Mouse (Mus musculus) small intestine, adult 2 months (tissue): Measurements from ENCODE around the gene Palm. TPM values are rescaled to one million over a fixed set of nuclear protein-coding genes. Genes with fewer than 3 reads are reported as not detected.

Experiments
- H3K27ac ChIP-seq: fragments of 200-500 bp; 2 replicates; pipeline ENCODE4 v1.5.1; 2012; ENCODE audit warnings: low read depth, low read length, control low read depth, inconsistent platforms; ENCODE audit not compliant: insufficient read depth
- H3K27me3 ChIP-seq: fragments of 200-500 bp; 2 replicates; pipeline ENCODE4 v1.6.1; 2012; ENCODE audit warnings: mild to moderate bottlenecking, moderate library complexity, low read length, inconsistent platforms; ENCODE audit not compliant: control insufficient read depth, insufficient read depth
- H3K36me3 ChIP-seq: fragments of 200-500 bp; 2 replicates; pipeline ENCODE4 v1.6.1; 2012; ENCODE audit warnings: mild to moderate bottlenecking, low read length, control low read depth, inconsistent platforms; ENCODE audit not compliant: control insufficient read depth, insufficient read depth
- H3K4me1 ChIP-seq: fragments of 200-500 bp; 2 replicates; pipeline ENCODE4 v1.6.1; 2012; ENCODE audit warnings: low read length, inconsistent platforms, mixed read lengths; ENCODE audit not compliant: control insufficient read depth, insufficient read depth, insufficient read length
- H3K4me3 ChIP-seq: fragments of 200-500 bp; 2 replicates; pipeline ENCODE4 v1.5.1; 2012; ENCODE audit warnings: low read depth, mild to moderate bottlenecking, control low read depth, inconsistent platforms, low read length, moderate library complexity
- CTCF ChIP-seq: fragments of 200-500 bp; IDR thresholded peaks from 2 replicates; pipeline ENCODE4 v1.5.1; 2012; ENCODE audit warnings: low read depth, mild to moderate bottlenecking, control low read depth, inconsistent platforms, low read length, moderate library complexity, mixed read lengths; ENCODE audit not compliant: insufficient replicate concordance, insufficient read length; ENCODE audit errors: extremely low read depth
- POLR2A ChIP-seq: fragments of 200-500 bp; IDR thresholded peaks from 2 replicates; pipeline ENCODE4 v1.6.1; 2012; ENCODE audit warnings: low read depth, mild to moderate bottlenecking, control low read depth, inconsistent platforms, low read length, moderate library complexity
- WGBS: fragments of 180-500 bp; shearing (Covaris S2); methylation state at CpG from one replicate; pipeline ENCODE4 v1.1.7; 2018; 5-methylcytosine and 5-hydroxymethylcytosine counted together
- polyA plus RNA-seq: library from polyadenylated mRNA; depleted of rRNA; stranded (reverse); fragments of >200 nt; gene quantifications from 2 replicates; pipeline ENCODE4 v1.2.3, GENCODE M21; 2012

Gene Palm
- polyA plus RNA-seq, 1 experiment: 24.0 TPM

- 2% methylated on average over 24 of the region's 24 CpGs for WGBS
- no peaks in the 10 kb centered on the region for H3K36me3 ChIP-seq
- peak overlapping the region; percentile 61 for H3K27ac ChIP-seq
- no peaks in the 10 kb centered on the region for H3K27me3 ChIP-seq
- TF ChIP-seq CTCF: no peak
- TF ChIP-seq POLR2A: peak; percentile 38; the same call in 1 of the 2 replicates
- peaks cover 12% of the 10 kb centered on the region; the same call in 1 of the 2 replicates for H3K4me1 ChIP-seq
- H3K4me3 ChIP-seq: peak overlapping the region; percentile 60
These were observed 47.5 kb downstream of the Palm start for GRCm38 (mm10) chr10:79840644-79841551.

- Histone ChIP-seq H3K36me3 (no peaks in the 10 kb centered on the region), H3K4me3 (no peak overlapping the region), H3K27me3 (no peaks in the 10 kb centered on the region), H3K27ac (no peak overlapping the region), H3K4me1 (peaks cover 12% of the 10 kb centered on the region; the same call in 1 of the 2 replicates)
- TF ChIP-seq CTCF (no peak), POLR2A (no peak)
- 79% methylated on average over 3 of the region's 3 CpGs for WGBS
These were observed 49.0 kb downstream of the Palm start for GRCm38 (mm10) chr10:79842322-79842721.

GRCm38 (mm10) chr10:79843476-79843875, 50.1 kb downstream of the Palm start:
- Histone ChIP-seq H3K4me3 (no peak overlapping the region), H3K27ac (no peak overlapping the region), H3K4me1 (peaks cover 12% of the 10 kb centered on the region; the same call in 1 of the 2 replicates), H3K27me3 (no peaks in the 10 kb centered on the region), H3K36me3 (no peaks in the 10 kb centered on the region)
- 44% methylated on average over 6 of the region's 6 CpGs for WGBS
- TF ChIP-seq POLR2A (no peak), CTCF (no peak)

- H3K4me1 ChIP-seq: peaks cover 17% of the 10 kb centered on the region
- no peak for TF ChIP-seq CTCF
- no peak for TF ChIP-seq POLR2A
- H3K4me3 ChIP-seq: no peak overlapping the region
- no peak overlapping the region for H3K27ac ChIP-seq
- H3K36me3 ChIP-seq: no peaks in the 10 kb centered on the region
- no peaks in the 10 kb centered on the region for H3K27me3 ChIP-seq
- WGBS: 82% methylated on average over 5 of the region's 5 CpGs
These were observed 53.2 kb downstream of the Palm start for GRCm38 (mm10) chr10:79846553-79846952.

GRCm38 (mm10) chr10:79849941-79850628, 56.7 kb downstream of the Palm start:
- H3K4me3 ChIP-seq: no peak overlapping the region
- 70% methylated on average over 8 of the region's 8 CpGs for WGBS
- H3K27me3 ChIP-seq: no peaks in the 10 kb centered on the region
- TF ChIP-seq CTCF: no peak
- H3K36me3 ChIP-seq: no peaks in the 10 kb centered on the region
- H3K4me1 ChIP-seq: peaks cover 24% of the 10 kb centered on the region
- H3K27ac ChIP-seq: no peak overlapping the region

- H3K27me3 ChIP-seq: no peaks in the 10 kb centered on the region
- peaks cover 5% of the 10 kb centered on the region; the same call in 1 of the 2 replicates for H3K36me3 ChIP-seq
- H3K4me3 ChIP-seq: no peak overlapping the region
- peak overlapping the region; percentile 99 for H3K27ac ChIP-seq
- WGBS: 46% methylated on average over 3 of the region's 3 CpGs
- H3K4me1 ChIP-seq: peaks cover 28% of the 10 kb centered on the region
- no peak for TF ChIP-seq POLR2A
- TF ChIP-seq CTCF: no peak
These were observed 58.3 kb downstream of the Palm start for GRCm38 (mm10) chr10:79851653-79852052.
